Mouse (Mus musculus) heart, embryonic 11.5 days (tissue): ENCODE measurements around the gene Klhl41. TPM values are rescaled to one million over a fixed set of nuclear protein-coding genes. Genes with fewer than 3 reads are reported as not detected.
A peak's percentile ranks its signal among the peaks of the same experiment; 100 is the strongest.

ENCODE experiments used
- ATAC-seq: fragments of 200-750 bp; cut with Nextera tagmentation; replicated peaks from 2 replicates; pipeline ENCODE4 v1.8.0; 2017; ENCODE audit warnings: moderate library complexity; ENCODE audit not compliant: insufficient number of reproducible peaks, low FRiP score, low TSS enrichment
- H3K27ac ChIP-seq: fragments of 300-500 bp; sonication (generic); 2 replicates; pipeline ENCODE4 v1.5.1; 2014; ENCODE audit warnings: mild to moderate bottlenecking, low read depth, low read length
- H3K27me3 ChIP-seq: fragments of 300-500 bp; sonication (generic); 2 replicates; pipeline ENCODE4 v1.6.1; 2014; ENCODE audit warnings: mild to moderate bottlenecking, low read length, mixed read lengths; ENCODE audit not compliant: control insufficient read depth, insufficient read depth
- H3K36me3 ChIP-seq: fragments of 300-500 bp; sonication (generic); 2 replicates; pipeline ENCODE4 v1.6.1; 2014; ENCODE audit warnings: mild to moderate bottlenecking, low read length, moderate library complexity, mixed read lengths; ENCODE audit not compliant: control insufficient read depth, insufficient read depth
- H3K4me1 ChIP-seq: fragments of 300-500 bp; sonication (generic); 2 replicates; pipeline ENCODE4 v1.6.1; 2014; ENCODE audit warnings: low read length; ENCODE audit not compliant: control insufficient read depth, insufficient read depth
- H3K4me2 ChIP-seq: fragments of 300-500 bp; sonication (generic); 2 replicates; pipeline ENCODE4 v1.6.1; 2014; ENCODE audit warnings: mild to moderate bottlenecking, moderate library complexity
- H3K4me3 ChIP-seq: fragments of 300-500 bp; sonication (generic); 2 replicates; pipeline ENCODE4 v1.5.1; 2014; ENCODE audit warnings: low read depth, low read length
- H3K9ac ChIP-seq: fragments of 300-500 bp; sonication (generic); 2 replicates; pipeline ENCODE4 v1.6.1; 2014; ENCODE audit warnings: mild to moderate bottlenecking, low read depth, low read length, moderate library complexity
- H3K9me3 ChIP-seq: fragments of 300-500 bp; sonication (generic); replicated peaks from 2 replicates; pipeline ENCODE4 v1.6.1; 2016; ENCODE audit warnings: low read length; ENCODE audit not compliant: control insufficient read depth
- WGBS: fragments of 180-500 bp; shearing (Covaris S2); extraction: QIAGEN DNeasy Blood & Tissue Kit; methylation state at CpG from one replicate; pipeline ENCODE4 v1.1.7; 2014; ENCODE audit not compliant: insufficient replicate concordance; 5-methylcytosine and 5-hydroxymethylcytosine counted together
- polyA plus RNA-seq: library from polyadenylated mRNA; unstranded; fragments of >200 nt; fragmentation: Nextera tagmentation; extraction: Ambion mirVana; gene quantifications from 2 replicates; pipeline ENCODE4 v1.2.1, GENCODE M21; 2014

The Klhl41 gene
- polyA plus RNA-seq, 1 experiment from 2014 or later: 14.6 TPM

GRCm38 (mm10) chr2:69693501-69693900 lies 23.6 kb downstream of the Klhl41 start:
- Histone ChIP-seq H3K9ac (no peak overlapping the region), H3K9me3 (0 out of 2 replicates have a peak, but pooled peaks cover 3% of the 10 kb centered on the region), H3K27me3 (no peaks in the 10 kb centered on the region), H3K36me3 (peaks cover 26% of the 10 kb centered on the region), H3K4me2 (no peak overlapping the region), H3K27ac (no peak overlapping the region), H3K4me1 (no peaks in the 10 kb centered on the region), H3K4me3 (no peak overlapping the region)
- 89% methylated on average over 11 of the region's 11 CpGs for WGBS
- no peak for ATAC-seq

DNA sequence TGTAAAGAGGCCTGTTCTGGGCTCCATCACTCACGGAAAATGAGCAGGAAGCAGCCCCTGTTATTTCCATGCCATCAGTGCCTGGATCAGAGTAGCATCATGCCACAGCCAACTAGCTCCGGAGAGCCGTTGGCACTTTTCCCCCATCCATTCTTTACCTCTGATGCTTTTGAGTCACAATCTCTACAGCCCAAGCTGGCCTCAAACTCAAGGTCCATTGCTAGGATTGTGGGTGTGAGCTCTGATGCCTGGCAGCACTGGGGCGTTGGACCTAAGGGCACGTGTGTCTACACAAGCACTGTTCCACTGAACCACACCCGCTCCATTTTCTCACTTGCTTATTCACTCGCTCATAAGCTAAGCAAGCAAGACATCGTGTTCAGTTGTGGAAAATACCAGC lies 30.5 kb downstream of the Klhl41 start:
- 93% methylated on average over 8 of the region's 8 CpGs for WGBS
- no peaks in the 10 kb centered on the region for H3K9me3 ChIP-seq
- no peak overlapping the region for H3K9ac ChIP-seq
- no peak overlapping the region for H3K4me3 ChIP-seq
- peaks cover 15% of the 10 kb centered on the region for H3K36me3 ChIP-seq
- H3K4me2 ChIP-seq: no peak overlapping the region
- no peak for ATAC-seq
- H3K27ac ChIP-seq: no peak overlapping the region
- no peaks in the 10 kb centered on the region for H3K4me1 ChIP-seq
- no peaks in the 10 kb centered on the region for H3K27me3 ChIP-seq

GRCm38 (mm10) chr2:69712171-69712570 lies 42.3 kb downstream of the Klhl41 start:
- Histone ChIP-seq H3K27me3 (no peaks in the 10 kb centered on the region), H3K4me2 (no peak overlapping the region), H3K9me3 (no peaks in the 10 kb centered on the region), H3K36me3 (no peaks in the 10 kb centered on the region; the same call in 1 of the 2 replicates), H3K4me3 (peak overlapping the region; percentile 90; the same call in 1 of the 2 replicates), H3K9ac (no peak overlapping the region), H3K27ac (no peak overlapping the region), H3K4me1 (no peaks in the 10 kb centered on the region)
- 91% methylated on average over 14 of the region's 14 CpGs for WGBS
- no peak for ATAC-seq

DNA sequence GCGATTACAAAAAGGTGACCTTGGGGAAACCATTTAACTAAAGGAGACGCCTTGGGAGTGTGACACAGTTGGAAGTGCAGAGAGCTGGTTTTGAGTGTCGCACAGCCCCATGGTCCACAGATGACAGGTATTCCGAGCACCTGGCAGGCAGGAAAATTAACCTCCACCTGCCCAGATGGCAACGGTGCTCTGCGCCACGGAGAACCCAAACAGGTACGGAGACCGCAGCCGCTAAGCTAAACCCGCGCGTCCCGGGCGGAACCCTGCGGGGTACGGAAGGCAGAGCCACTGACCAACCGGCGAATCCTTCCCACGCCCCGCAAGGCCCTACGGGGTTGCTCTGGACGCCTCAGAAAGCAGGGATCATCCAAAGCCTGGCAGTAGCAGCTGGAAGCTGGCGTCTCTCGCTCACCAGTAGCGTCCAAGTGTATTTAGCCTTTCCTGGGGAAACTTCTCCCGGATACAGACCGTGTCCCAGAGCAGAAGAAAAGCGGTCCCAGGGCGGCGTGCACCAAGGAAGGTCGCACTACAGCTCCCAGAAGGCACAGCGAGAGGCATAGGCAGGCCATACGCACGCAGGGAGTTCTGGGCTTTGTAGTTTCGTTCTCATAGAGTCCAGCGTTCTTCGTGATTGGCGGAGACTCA lies 43.2 kb downstream of the Klhl41 start, which contains the start of gene Fastkd1:
Gene Fastkd1 (minus strand): TSS at position 536 of the 645 bp plus-strand sequence.
- Histone ChIP-seq H3K4me1 (no peaks in the 10 kb centered on the region), H3K27ac (peak within 1 kb of the TSS; percentile 90), H3K27me3 (no peaks in the 10 kb centered on the region), H3K9me3 (no peaks in the 10 kb centered on the region), H3K4me2 (peak within 1 kb of the TSS; percentile 78), H3K9ac (peak within 1 kb of the TSS; percentile 89), H3K4me3 (peak within 1 kb of the TSS; percentile 90), H3K36me3 (no peaks in the 10 kb centered on the region; the same call in 1 of the 2 replicates)
- ATAC-seq: peak; percentile 95
- under 1% methylated on average over 39 of the region's 39 CpGs for WGBS

- Histone ChIP-seq H3K9ac (peak overlapping the region; percentile 89; the same call in 1 of the 2 replicates), H3K9me3 (no peaks in the 10 kb centered on the region), H3K36me3 (no peaks in the 10 kb centered on the region; the same call in 1 of the 2 replicates), H3K4me3 (peak overlapping the region; percentile 90), H3K27me3 (no peaks in the 10 kb centered on the region), H3K4me1 (no peaks in the 10 kb centered on the region), H3K4me2 (peak overlapping the region; percentile 78), H3K27ac (no peak overlapping the region)
- WGBS: 37% methylated on average over 4 of the region's 4 CpGs
- ATAC-seq: no peak
Measured at GRCm38 (mm10) chr2:69713626-69714014, 43.7 kb downstream of the Klhl41 start.

GRCm38 (mm10) chr2:69714126-69714525 lies 44.2 kb downstream of the Klhl41 start:
- no peak overlapping the region for H3K27ac ChIP-seq
- no peaks in the 10 kb centered on the region for H3K9me3 ChIP-seq
- H3K27me3 ChIP-seq: no peaks in the 10 kb centered on the region
- no peak overlapping the region for H3K4me2 ChIP-seq
- no peaks in the 10 kb centered on the region for H3K4me1 ChIP-seq
- no peaks in the 10 kb centered on the region; the same call in 1 of the 2 replicates for H3K36me3 ChIP-seq
- WGBS: 69% methylated on average over 5 of the region's 5 CpGs
- no peak overlapping the region for H3K9ac ChIP-seq
- H3K4me3 ChIP-seq: no peak overlapping the region
- no peak for ATAC-seq

DNA sequence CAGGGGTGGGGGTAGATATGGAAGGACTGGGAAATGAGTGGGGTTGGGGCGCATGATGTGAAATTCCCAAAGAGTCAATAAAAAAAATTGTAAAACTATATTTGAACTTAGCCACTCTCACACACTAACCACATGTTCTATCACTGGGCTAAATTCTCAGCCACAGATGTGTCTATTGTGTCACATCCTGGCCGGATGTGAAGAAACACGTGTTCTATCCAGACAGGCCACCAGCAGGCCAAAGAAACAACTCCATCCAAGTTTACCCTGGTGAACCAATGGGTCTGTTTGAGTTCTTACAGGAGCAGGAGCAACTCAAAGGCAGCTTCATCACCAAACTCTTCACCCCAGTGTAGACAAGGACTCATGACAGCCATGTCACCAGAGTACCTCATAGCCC lies 46.6 kb downstream of the Klhl41 start:
- H3K4me2 ChIP-seq: no peak overlapping the region
- H3K27ac ChIP-seq: no peak overlapping the region
- no peak overlapping the region for H3K9ac ChIP-seq
- H3K36me3 ChIP-seq: no peaks in the 10 kb centered on the region
- H3K9me3 ChIP-seq: no peaks in the 10 kb centered on the region
- H3K4me3 ChIP-seq: no peak overlapping the region
- no peaks in the 10 kb centered on the region for H3K4me1 ChIP-seq
- WGBS: 71% methylated on average over 3 of the region's 3 CpGs
- H3K27me3 ChIP-seq: no peaks in the 10 kb centered on the region
- ATAC-seq: no peak

- Histone ChIP-seq H3K4me3 (no peak overlapping the region), H3K27me3 (no peaks in the 10 kb centered on the region), H3K9ac (no peak overlapping the region), H3K4me2 (no peak overlapping the region), H3K9me3 (no peaks in the 10 kb centered on the region), H3K27ac (no peak overlapping the region), H3K4me1 (peaks cover 2% of the 10 kb centered on the region; the same call in 1 of the 2 replicates), H3K36me3 (no peaks in the 10 kb centered on the region)
- ATAC-seq: no peak
- WGBS: 77% methylated on average over 1 of the region's 1 CpGs
Measured at GRCm38 (mm10) chr2:69719121-69719520, 49.2 kb downstream of the Klhl41 start.

DNA sequence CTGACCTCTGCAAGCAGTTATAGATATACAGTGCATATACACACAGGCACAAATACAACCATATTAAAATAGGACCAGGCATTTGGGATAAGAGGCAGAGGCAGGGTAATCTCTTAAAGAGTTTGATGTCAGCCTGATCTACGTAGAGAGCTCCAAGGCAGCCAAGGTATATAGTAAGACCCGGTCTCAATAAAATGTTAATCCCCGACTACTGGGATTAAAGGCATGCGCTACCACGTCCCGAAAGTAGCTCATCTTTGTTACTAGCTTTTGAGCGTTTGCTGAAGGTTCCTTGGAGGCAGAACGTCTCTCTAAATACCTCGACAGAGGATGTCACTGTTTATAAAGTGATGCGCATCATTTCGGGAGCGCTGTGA lies 52.3 kb downstream of the Klhl41 start, which contains the start of gene Ppig:
Gene Ppig (plus strand): TSS at position 273 of the 377 bp plus-strand sequence.
- Histone ChIP-seq H3K27me3 (no peaks in the 10 kb centered on the region), H3K4me3 (peak within 1 kb of the TSS; percentile 94), H3K27ac (peak within 1 kb of the TSS; percentile 86), H3K4me1 (peaks cover 5% of the 10 kb centered on the region; the same call in 1 of the 2 replicates), H3K9ac (peak within 1 kb of the TSS; percentile 96), H3K9me3 (no peaks in the 10 kb centered on the region), H3K36me3 (no peaks in the 10 kb centered on the region), H3K4me2 (peak within 1 kb of the TSS; percentile 83)
- no peak for ATAC-seq
- WGBS: 5% methylated on average over 12 of the region's 12 CpGs
